Mouse (Mus musculus): ENCODE results near the gene Tenm3. TPM values are rescaled to one million over a fixed set of nuclear protein-coding genes. Genes with fewer than 3 reads are reported as not detected.

Tenm3 gene
- polyA plus RNA-seq, 1 experiment, result 0.28 TPM

DNA sequence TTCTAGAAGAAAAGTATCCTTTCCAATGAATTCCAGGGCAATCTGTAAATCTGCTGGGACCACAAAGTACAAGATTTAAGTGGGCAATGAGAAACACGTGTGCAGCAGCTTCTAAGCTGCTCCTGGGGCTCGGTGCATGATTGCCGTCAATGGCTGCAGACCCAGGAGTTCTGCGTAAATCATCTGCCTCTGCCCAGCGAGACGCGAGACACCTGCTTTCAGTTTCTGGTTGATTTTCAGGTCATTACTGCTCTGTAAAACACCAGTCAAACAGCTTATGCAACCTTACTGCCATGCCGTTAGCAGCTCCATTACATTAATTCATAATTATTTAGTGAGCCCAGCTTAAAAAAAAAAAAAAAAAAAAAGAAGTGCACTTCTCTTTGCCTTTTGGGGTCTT lies 543.7 kb downstream of the Tenm3 start:
- no peak overlapping the region for H3K4me3 ChIP-seq (ENCODE audit: insufficient read depth, low read depth, low read length)
- no peaks in the 10 kb centered on the region for H3K4me1 ChIP-seq (ENCODE audit: control insufficient read depth, insufficient read depth, insufficient read length, low read length)
- H3K27ac ChIP-seq (replicated peaks; ENCODE audit: low read depth, low read length), result no peak overlapping the region

DNA sequence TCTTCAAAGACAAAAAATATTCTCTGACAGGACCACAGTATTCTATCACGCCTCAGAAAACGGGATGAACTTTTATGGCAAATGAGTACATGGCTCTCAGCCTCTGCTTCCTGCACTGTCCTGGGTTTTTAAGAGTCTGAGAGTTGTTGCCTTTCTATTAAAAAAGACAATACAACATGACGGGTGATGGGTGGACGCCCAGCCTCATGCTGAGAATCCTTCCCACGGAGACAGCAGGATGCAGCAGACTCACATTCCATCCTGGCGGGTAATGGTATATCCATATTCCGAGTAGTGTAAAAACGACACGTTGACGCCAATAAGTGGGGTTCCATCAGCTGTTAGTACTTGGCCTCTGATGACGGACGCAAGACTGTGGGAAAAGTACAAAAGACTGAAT lies 544.4 kb downstream of the Tenm3 start:
- H3K4me1 ChIP-seq (ENCODE audit: control insufficient read depth, insufficient read depth, insufficient read length, low read length), result no peaks in the 10 kb centered on the region
- H3K4me3 ChIP-seq (ENCODE audit: insufficient read depth, low read depth, low read length), result no peak overlapping the region
- no peak overlapping the region for H3K27ac ChIP-seq (replicated peaks; ENCODE audit: low read depth, low read length)

DNA sequence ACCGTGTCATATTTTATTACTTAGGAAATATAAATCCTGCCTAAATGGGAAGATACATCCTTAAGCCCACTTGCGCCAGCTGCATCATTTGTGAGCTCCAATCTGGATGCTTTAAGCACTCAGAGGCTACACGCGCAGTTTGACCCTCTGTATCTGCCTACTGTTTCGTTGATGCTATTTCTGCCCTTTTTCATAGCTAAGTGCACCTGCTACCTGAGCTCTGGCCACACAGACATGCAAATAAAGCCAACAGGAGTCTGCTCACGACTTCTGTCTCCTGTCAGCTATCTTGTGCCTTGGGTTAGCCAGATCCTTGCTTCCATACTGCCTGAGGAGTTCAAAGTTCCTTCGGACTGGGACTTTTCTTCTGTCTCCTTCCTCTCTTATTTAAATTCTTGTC lies 547.4 kb downstream of the Tenm3 start:
- H3K27ac ChIP-seq (replicated peaks; ENCODE audit: low read depth, low read length), result no peak overlapping the region
- H3K4me3 ChIP-seq (ENCODE audit: insufficient read depth, low read depth, low read length), result no peak overlapping the region
- H3K4me1 ChIP-seq (ENCODE audit: control insufficient read depth, insufficient read depth, insufficient read length, low read length), result no peaks in the 10 kb centered on the region

DNA sequence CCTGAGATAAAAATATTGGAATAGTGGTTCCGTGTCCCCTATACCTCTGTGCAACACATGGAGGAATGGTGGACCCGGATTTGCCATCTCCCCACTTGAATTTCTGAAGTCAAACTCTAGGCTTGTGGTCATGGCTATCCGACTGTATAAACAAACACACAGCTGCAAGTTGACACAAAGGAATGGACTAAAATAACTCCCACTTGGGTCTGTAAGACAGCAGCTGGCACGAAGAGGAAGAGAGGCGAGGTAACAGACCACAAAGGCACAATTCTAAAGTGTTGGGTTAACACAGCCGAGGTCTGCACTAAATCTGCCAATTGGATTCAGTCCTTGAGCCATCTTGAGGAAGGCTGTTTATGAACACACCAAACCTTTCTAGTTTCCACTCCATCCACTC lies 548.2 kb downstream of the Tenm3 start:
- Histone ChIP-seq H3K4me3 (ENCODE audit: insufficient read depth, low read depth, low read length) (no peak overlapping the region), H3K27ac (replicated peaks; ENCODE audit: low read depth, low read length) (no peak overlapping the region), H3K4me1 (ENCODE audit: control insufficient read depth, insufficient read depth, insufficient read length, low read length) (no peaks in the 10 kb centered on the region)

DNA sequence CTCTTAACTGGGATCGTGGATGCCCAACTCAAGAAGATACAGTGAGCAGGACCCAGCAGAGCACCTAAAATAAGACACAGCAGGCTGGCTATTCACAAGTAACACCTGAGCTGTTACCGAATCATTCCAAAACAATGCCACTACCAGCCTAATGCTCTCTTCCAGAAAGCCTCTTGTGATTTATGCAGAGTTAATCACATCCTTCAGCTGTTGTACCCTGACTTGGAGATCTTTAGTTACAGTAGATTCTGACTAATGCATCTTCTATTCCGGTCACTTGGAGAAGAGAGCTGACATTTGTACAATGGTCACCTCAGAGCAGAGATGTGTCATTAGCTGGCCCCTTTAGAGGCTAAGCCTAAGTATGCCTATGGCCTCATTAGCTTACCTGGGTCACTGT lies 550.0 kb downstream of the Tenm3 start:
- Histone ChIP-seq H3K4me3 (ENCODE audit: insufficient read depth, low read depth, low read length) (no peak overlapping the region), H3K27ac (replicated peaks; ENCODE audit: low read depth, low read length) (no peak overlapping the region), H3K4me1 (ENCODE audit: control insufficient read depth, insufficient read depth, insufficient read length, low read length) (no peaks in the 10 kb centered on the region)

DNA sequence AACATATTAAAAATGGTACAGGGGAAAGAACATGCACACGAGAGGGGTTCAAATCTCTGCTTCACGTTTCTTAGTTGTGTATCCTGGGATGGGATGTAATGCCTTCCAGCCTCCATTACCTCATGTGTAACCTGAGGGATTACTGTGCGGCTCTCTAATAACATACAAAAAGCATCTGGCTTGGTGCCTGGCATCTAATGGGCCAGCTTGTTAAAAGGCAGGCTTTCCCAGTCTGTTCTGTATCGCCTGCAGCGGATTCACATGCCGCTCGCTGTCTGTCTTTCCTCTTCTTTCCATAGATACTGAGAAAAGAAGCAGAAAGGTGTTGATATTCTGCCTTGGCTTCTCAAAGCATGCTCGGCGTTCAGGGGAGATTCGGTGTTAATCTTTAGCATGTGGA lies 558.3 kb downstream of the Tenm3 start:
- no peaks in the 10 kb centered on the region for H3K4me1 ChIP-seq (ENCODE audit: control insufficient read depth, insufficient read depth, insufficient read length, low read length)
- H3K27ac ChIP-seq (replicated peaks; ENCODE audit: low read depth, low read length), result no peak overlapping the region
- H3K4me3 ChIP-seq (ENCODE audit: insufficient read depth, low read depth, low read length), result no peak overlapping the region

DNA sequence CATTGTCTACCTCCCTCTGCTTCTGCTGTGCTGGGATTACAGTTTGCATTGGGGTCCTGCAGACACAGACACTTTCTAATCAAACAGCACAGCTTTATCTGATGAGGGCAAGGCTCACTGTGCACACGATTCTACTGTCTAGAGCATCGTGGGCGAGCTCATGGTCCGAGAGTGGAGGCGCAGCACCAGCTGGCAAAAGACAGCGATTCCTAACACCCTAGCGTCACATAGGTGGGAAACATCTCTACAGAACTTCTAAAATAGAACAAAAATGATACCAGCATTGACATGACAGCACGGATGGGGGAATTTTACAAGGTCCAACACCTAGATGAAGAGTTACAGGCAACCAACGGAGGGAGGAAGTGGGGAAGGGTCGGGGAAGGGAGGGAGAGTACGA lies 561.9 kb downstream of the Tenm3 start:
- Histone ChIP-seq H3K4me3 (ENCODE audit: insufficient read depth, low read depth, low read length) (no peak overlapping the region), H3K4me1 (ENCODE audit: control insufficient read depth, insufficient read depth, insufficient read length, low read length) (no peaks in the 10 kb centered on the region), H3K27ac (replicated peaks; ENCODE audit: low read depth, low read length) (no peak overlapping the region)

DNA sequence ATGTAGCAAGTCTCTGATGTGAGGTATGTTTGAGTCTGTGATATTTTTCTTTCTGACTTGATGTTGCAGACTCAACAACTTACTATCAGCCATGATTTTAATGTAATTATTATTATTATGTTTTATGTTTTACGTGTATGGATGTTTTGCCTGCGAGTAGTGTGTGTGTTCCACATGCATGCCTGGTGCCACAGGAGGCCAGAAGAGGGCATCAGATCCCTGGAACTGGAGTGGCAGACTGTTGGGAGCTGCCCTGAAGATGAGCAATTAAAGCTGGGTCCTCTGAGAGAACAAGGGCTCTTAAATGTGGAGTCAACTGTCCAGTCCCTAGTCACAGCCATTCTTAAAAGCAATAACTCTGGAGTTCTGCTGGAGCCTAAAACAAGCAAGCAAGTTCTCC lies 564.4 kb downstream of the Tenm3 start:
- Histone ChIP-seq H3K27ac (replicated peaks; ENCODE audit: low read depth, low read length) (no peak overlapping the region), H3K4me1 (ENCODE audit: control insufficient read depth, insufficient read depth, insufficient read length, low read length) (no peaks in the 10 kb centered on the region), H3K4me3 (ENCODE audit: insufficient read depth, low read depth, low read length) (no peak overlapping the region)

DNA sequence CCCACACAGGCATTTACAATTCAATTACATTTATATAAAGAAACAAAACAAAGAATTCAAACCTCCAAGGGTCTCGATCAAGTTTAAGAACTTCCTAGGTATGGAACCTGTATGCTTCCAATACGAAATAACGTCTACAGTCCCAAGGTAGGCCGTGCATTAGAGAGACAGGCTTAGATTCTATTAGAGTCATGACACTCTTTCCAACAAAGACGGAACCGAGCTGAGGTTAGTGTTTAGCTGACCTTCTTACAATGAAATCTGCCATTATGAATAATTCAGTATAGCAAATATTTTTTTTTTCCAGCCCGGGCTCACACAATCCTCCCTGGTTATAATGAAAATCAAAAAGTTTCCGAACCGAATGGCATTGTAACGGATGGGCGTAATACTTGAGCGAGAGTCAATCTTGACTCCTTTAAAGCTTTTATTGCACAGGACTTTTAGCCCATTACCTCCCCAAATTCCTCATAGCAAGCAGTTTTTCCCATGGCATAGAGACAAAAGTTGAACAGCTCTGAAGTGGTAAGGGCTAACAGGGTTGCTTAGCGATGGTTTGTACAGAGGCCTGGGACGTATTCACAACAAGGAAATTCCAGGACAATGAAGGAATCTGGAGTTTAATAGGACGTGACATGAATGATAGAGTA lies 565.6 kb downstream of the Tenm3 start:
- Histone ChIP-seq H3K4me1 (ENCODE audit: control insufficient read depth, insufficient read depth, insufficient read length, low read length) (no peaks in the 10 kb centered on the region), H3K27ac (replicated peaks; ENCODE audit: low read depth, low read length) (no peak overlapping the region), H3K4me3 (ENCODE audit: insufficient read depth, low read depth, low read length) (no peak overlapping the region)

DNA sequence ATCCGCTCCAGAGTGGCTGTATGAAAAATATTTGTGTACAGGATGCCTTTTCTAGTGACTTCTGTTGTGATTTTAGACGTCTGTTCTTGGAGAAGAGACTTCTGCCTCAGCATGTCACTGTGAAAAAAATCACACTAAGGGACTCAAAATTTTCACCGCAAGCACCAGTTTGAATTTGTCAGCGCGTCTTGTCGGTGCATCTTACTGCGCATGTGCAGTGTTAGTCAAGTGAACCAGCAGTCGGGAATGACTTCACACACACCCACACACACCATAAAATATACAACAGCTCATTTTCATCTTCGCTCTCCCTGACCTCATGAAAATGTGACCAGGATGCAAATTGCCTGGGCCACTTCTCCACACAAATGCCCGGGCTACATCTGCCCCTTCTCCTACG lies 568.7 kb downstream of the Tenm3 start:
- no peak overlapping the region for H3K4me3 ChIP-seq (ENCODE audit: insufficient read depth, low read depth, low read length)
- H3K4me1 ChIP-seq (ENCODE audit: control insufficient read depth, insufficient read depth, insufficient read length, low read length), result no peaks in the 10 kb centered on the region
- H3K27ac ChIP-seq (replicated peaks; ENCODE audit: low read depth, low read length), result no peak overlapping the region

DNA sequence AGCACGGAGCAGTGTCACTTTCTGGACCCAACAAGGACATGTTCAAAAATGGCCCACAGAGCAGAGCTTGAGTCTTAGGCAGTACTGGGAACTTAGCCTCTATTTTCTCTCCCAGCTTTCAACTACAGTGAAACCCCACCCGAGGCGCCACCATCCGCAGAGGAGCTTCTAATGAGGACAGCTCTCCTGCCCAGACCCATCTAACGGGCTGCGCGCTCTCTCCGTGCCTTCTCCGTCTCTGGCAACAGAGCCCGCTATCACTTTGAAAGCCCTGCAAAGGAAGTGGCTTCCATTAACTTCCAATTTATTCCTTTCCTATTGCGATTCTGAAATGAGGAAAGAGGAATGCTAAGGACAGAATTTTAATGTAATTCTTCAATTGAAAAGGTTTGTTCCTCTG lies 569.2 kb downstream of the Tenm3 start:
- Histone ChIP-seq H3K4me1 (ENCODE audit: control insufficient read depth, insufficient read depth, insufficient read length, low read length) (no peaks in the 10 kb centered on the region), H3K27ac (replicated peaks; ENCODE audit: low read depth, low read length) (no peak overlapping the region), H3K4me3 (ENCODE audit: insufficient read depth, low read depth, low read length) (no peak overlapping the region)

DNA sequence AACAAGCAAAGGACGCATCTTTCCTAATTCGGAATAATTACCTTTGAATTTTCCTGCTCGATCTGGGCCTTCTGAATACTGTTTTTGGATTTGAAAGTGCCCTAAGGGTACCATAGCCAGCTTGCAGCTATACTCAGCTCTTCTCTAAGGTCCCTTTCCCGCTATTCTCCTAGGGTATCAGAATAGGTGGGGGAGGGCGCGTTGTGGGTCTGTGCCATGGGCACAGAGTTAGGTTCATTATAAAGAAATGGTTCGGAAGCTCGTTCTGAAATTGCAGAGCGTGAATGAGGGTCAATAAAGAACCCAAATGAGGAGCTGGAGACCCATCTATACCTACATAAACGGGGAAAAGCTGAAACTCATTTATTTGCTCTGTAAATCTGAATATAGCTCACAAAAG lies 575.1 kb downstream of the Tenm3 start:
- H3K4me1 ChIP-seq (ENCODE audit: control insufficient read depth, insufficient read depth, insufficient read length, low read length), result no peaks in the 10 kb centered on the region
- H3K4me3 ChIP-seq (ENCODE audit: insufficient read depth, low read depth, low read length), result no peak overlapping the region
- no peak overlapping the region for H3K27ac ChIP-seq (replicated peaks; ENCODE audit: low read depth, low read length)

DNA sequence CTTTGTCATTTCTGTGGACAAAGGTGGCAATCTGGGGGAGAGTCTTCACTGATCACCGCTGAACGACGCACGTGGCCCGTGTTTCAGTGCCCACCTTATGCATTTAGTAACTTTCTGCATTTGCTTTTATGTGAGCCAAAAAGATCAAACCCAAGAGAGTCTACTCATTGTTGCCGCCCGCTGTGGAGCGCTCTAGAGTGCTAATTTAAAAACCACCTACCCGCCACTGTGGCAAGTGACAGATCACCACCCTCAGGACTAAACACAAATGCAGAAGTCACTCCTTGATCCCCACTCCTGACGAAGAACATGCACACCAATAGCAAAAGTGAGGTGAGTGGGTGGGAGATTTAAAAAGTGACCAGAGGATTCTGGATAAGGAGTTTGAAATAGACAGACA lies 583.5 kb downstream of the Tenm3 start:
- Histone ChIP-seq H3K4me3 (ENCODE audit: insufficient read depth, low read depth, low read length) (no peak overlapping the region), H3K4me1 (ENCODE audit: control insufficient read depth, insufficient read depth, insufficient read length, low read length) (no peaks in the 10 kb centered on the region)

DNA sequence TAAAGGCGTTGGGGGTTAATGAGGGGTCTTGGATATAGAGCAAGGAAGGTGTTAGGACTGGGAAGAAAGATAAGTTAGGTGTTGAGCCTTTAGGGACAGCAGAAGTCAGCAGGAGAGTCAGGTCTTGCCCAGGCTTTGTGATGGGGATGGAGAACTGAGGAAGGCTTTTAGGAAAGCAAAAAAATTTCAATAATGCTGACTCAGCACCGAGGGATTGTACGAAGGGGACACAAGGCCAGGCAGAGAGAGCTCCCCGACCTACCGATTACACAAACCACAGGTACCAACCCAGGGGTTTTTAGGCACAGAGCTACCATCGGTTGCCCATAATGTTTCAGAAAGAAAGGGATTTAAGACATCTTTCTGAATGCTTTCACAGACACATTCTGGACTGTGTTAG lies 583.9 kb downstream of the Tenm3 start:
- H3K4me3 ChIP-seq (ENCODE audit: insufficient read depth, low read depth, low read length), result no peak overlapping the region
- no peak overlapping the region for H3K27ac ChIP-seq (replicated peaks; ENCODE audit: low read depth, low read length)

More for the DNA sequence above, 583.5 kb downstream of the Tenm3 start:
- H3K27ac ChIP-seq (replicated peaks; ENCODE audit: low read depth, low read length), result no peak overlapping the region

DNA sequence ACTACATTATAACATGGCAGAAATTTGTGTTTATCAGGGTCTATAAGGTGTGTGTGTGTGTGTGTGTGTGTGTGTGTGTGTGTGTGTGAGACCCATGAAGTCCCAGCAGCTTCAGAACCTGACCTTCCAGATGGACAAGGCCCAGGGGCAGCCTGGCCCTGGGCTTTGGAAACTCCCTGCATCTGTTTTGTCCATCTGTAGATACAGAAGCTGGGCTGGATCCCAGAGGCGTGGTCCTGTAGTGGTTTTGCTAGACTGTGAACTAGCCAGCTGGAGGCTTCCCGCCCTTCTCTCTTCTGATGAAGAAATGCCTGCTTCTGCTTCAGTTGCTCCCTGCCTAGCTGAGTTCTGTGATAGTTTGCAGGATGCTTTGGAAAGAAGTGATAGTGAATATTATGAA lies 599.9 kb downstream of the Tenm3 start:
- Histone ChIP-seq H3K27ac (replicated peaks; ENCODE audit: low read depth, low read length) (no peak overlapping the region), H3K4me3 (ENCODE audit: insufficient read depth, low read depth, low read length) (no peak overlapping the region), H3K4me1 (ENCODE audit: control insufficient read depth, insufficient read depth, insufficient read length, low read length) (no peaks in the 10 kb centered on the region; the same call in 1 of the 2 replicates)

More for the DNA sequence above, 583.9 kb downstream of the Tenm3 start:
- H3K4me1 ChIP-seq (ENCODE audit: control insufficient read depth, insufficient read depth, insufficient read length, low read length), result no peaks in the 10 kb centered on the region

DNA sequence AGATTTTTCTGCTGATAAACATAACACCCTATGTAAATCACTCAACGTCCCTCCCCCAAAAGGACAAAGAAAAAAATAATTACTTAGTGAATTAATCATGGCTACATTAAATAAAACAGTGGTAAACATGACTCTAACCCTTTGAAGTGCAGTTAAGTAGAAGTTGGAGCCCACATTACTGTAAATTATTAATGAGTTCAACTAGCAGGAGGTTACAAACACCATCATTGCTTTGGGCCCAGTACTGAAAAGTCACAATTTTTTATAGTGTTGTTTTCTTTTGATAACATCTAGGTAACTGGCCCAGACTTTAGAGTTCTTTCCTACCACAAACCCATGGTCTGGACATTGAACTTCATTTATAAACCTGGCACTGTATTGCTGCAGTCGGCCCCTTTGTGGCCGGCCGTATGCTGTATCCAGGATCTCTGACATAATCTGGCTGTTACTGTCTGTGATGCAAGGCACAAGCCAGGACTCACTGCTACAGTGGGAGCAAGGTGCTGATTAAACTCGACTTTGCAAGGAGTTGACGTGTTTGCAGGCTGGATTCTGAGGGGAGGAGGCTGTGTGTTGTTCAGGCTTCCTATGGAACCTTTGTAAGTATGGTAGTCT lies 602.7 kb downstream of the Tenm3 start:
- Histone ChIP-seq H3K27ac (replicated peaks; ENCODE audit: low read depth, low read length) (no peak overlapping the region), H3K4me1 (ENCODE audit: control insufficient read depth, insufficient read depth, insufficient read length, low read length) (no peaks in the 10 kb centered on the region; the same call in 1 of the 2 replicates), H3K4me3 (ENCODE audit: insufficient read depth, low read depth, low read length) (no peak overlapping the region)

Measured in brown adipose tissue, adult 24 weeks (tissue).